Mouse (Mus musculus) stomach, postnatal 0 days (tissue): ENCODE results near the gene Gm13272.
"Not testable (repeated sequence)": the region's sequence is repeated elsewhere in the genome, so short reads cannot be mapped to it uniquely, and the experiment has no call there.

Source experiments
- CTCF ChIP-seq: IDR thresholded peaks from 2 replicates; pipeline ENCODE4 v1.5.1; 2016; ENCODE audit warnings: antibody characterized with exemption, low read depth, mild to moderate bottlenecking, moderate library complexity
- EP300 ChIP-seq: optimal IDR thresholded peaks from 2 replicates; pipeline ENCODE3; 2016; ENCODE audit warnings: antibody characterized with exemption

- not testable (repeated sequence) for TF ChIP-seq EP300, CTCF
Measured at GRCm38 (mm10) chr4:88785409-88785808, 5.8 kb downstream of the Gm13272 start, which contains the start of gene Gm13276.
